Mouse (Mus musculus): Measurements from ENCODE around the gene Pknox2. TPM values are rescaled to one million over a fixed set of nuclear protein-coding genes. Genes with fewer than 3 reads are reported as not detected.

Pknox2 gene
- polyA plus RNA-seq, 2 experiments: 7.3 to 14.5 TPM

DNA sequence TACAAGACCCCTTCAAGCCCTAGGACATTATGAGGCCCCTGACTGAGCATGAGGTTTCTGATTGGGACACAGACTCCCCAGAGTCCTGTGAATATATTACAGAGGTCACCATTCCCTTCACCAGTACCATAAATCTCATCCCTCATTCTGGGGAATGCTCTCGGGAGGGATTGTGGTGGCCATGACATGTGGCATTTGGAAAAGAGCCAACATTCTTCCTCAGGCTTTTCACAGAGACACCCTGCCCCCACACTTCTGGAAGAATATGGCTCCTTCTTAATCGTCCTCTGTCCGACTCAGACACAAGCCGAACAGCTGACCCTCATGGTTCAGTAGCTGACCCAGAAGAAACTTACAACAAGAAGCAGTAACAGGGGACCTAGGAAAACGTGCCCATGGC lies 139.1 kb downstream of the Pknox2 start:
- H3K4me3 ChIP-seq (replicated peaks; ENCODE audit: low read length): no peak overlapping the region
- no peaks in the 10 kb centered on the region for H3K9me3 ChIP-seq (ENCODE audit: control insufficient read depth, low read length)
- H3K27me3 ChIP-seq (ENCODE audit: control insufficient read depth, insufficient read depth, low read length): 0 out of 2 replicates have a peak, but pooled peaks cover 3% of the 10 kb centered on the region
- H3K9ac ChIP-seq (ENCODE audit: low read depth, low read length, severe bottlenecking): no peak overlapping the region
- no peak overlapping the region for H3K27ac ChIP-seq (replicated peaks; ENCODE audit: low read depth, low read length)
- peaks cover 19% of the 10 kb centered on the region for H3K4me1 ChIP-seq (ENCODE audit: control insufficient read depth, insufficient read depth, low read length)
- TF ChIP-seq POLR2A (IDR thresholded peaks at IDR 0.05; ENCODE audit: borderline replicate concordance, extremely low read depth, insufficient read depth, insufficient read length): no peak
- ATAC-seq (ENCODE audit: low FRiP score, low read depth) (peak; percentile 35; the same call in 1 of the 2 replicates), DNase-seq (ENCODE audit: low spot score) (peak; percentile 65)
- whole genome bisulfite sequencing: 51% methylated on average over 5 of the region's 5 CpGs
- H3K36me3 ChIP-seq (ENCODE audit: control insufficient read depth, insufficient read depth, low read length): no peaks in the 10 kb centered on the region
- H3K4me2 ChIP-seq (replicated peaks; ENCODE audit: low read depth, low read length, severe bottlenecking): no peak overlapping the region

DNA sequence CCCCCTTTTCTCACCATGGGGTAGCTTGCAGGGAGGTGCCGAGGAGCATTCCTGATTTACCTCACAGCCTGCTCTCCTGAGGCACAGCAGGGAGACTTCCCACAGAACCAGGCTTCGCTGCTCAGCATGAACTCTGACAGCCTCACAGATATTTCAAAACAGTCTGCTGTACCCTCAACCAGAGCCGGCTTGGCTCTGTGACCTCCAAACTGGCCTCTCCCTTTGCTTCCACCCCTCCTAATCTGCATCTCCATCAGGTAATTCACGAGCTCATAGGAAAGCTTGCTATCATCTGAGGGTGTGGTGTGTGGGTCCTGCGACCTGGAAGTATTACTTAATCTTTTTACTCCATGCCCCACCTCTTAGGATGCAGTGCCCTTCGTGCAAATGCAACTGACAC lies 142.5 kb downstream of the Pknox2 start:
- WGBS: 35% methylated on average over 6 of the region's 6 CpGs
- Histone ChIP-seq H3K4me3 (replicated peaks; ENCODE audit: low read length) (no peak overlapping the region), H3K9me3 (ENCODE audit: control insufficient read depth, low read length) (no peaks in the 10 kb centered on the region), H3K27me3 (ENCODE audit: control insufficient read depth, insufficient read depth, low read length) (no peaks in the 10 kb centered on the region), H3K9ac (ENCODE audit: low read depth, low read length, severe bottlenecking) (no peak overlapping the region), H3K4me2 (replicated peaks; ENCODE audit: low read depth, low read length, severe bottlenecking) (no peak overlapping the region), H3K36me3 (ENCODE audit: control insufficient read depth, insufficient read depth, low read length) (no peaks in the 10 kb centered on the region), H3K4me1 (ENCODE audit: control insufficient read depth, insufficient read depth, low read length) (peaks cover 12% of the 10 kb centered on the region; the same call in 1 of the 2 replicates), H3K27ac (replicated peaks; ENCODE audit: low read depth, low read length) (no peak overlapping the region)
- ATAC-seq (ENCODE audit: low FRiP score, low read depth): no peak
- TF ChIP-seq POLR2A (IDR thresholded peaks at IDR 0.05; ENCODE audit: borderline replicate concordance, extremely low read depth, insufficient read depth, insufficient read length): no peak
- DNase-seq (ENCODE audit: low spot score): no peak

DNA sequence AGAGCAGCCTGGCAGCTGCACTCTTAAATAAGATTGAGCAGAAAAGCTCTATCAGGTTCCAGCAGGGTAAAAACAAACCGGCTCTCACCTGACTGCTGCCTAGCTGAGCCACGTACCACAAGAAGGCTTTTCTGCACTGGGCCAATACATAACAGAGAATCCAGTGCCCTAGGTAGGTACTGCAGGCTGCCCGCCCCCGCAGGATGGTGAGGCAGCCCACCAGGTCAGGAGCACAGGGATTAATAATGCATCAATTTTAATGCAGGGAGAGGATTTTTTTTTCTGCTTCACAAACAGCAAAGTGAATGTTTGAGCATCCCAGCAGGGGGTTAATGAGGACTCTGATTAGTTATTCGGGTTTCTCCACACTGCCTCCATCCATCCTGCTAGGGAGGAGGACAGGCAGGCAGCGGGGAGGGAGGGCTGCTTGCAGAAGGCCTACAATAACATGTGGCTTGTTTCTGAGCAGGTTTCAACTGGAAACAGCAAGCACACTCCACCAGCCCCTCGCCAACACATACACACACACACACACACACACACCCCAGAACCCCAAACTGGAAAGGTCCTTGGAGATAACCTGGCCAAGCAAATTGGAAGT lies 145.2 kb downstream of the Pknox2 start:
- Histone ChIP-seq H3K9ac (ENCODE audit: low read depth, low read length, severe bottlenecking) (no peak overlapping the region), H3K9me3 (ENCODE audit: control insufficient read depth, low read length) (no peaks in the 10 kb centered on the region), H3K4me2 (replicated peaks; ENCODE audit: low read depth, low read length, severe bottlenecking) (no peak overlapping the region), H3K4me3 (replicated peaks; ENCODE audit: low read length) (no peak overlapping the region), H3K27ac (replicated peaks; ENCODE audit: low read depth, low read length) (no peak overlapping the region), H3K27me3 (ENCODE audit: control insufficient read depth, insufficient read depth, low read length) (no peaks in the 10 kb centered on the region), H3K4me1 (ENCODE audit: control insufficient read depth, insufficient read depth, low read length) (peaks cover 8% of the 10 kb centered on the region; the same call in 1 of the 2 replicates), H3K36me3 (ENCODE audit: control insufficient read depth, insufficient read depth, low read length) (no peaks in the 10 kb centered on the region)
- DNase-seq (ENCODE audit: low spot score) (no peak), ATAC-seq (ENCODE audit: low FRiP score, low read depth) (no peak)
- 36% methylated on average over 7 of the region's 7 CpGs for WGBS
- no peak for TF ChIP-seq POLR2A (IDR thresholded peaks at IDR 0.05; ENCODE audit: borderline replicate concordance, extremely low read depth, insufficient read depth, insufficient read length)

DNA sequence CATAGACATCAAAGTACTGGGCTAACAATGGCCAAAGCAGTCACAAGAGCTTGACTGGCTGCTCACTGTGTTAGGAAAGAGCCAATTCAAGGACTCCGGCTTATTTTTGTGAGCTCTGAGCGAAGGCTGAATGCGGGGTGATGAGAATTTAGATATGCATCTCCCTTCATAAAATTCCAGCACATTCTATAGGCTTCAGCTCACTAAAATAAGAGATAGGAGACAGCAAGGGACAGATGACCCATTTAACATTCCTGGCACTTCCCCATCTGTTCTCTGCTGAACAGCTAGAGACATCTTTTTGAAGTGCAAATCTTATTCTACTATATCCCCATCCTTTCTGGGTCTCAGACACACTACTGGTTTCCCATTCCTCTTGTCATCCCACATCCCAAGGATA lies 147.8 kb downstream of the Pknox2 start:
- H3K36me3 ChIP-seq (ENCODE audit: control insufficient read depth, insufficient read depth, low read length): no peaks in the 10 kb centered on the region
- 93% methylated on average over 3 of the region's 3 CpGs for WGBS
- ATAC-seq (ENCODE audit: low FRiP score, low read depth): no peak

DNA sequence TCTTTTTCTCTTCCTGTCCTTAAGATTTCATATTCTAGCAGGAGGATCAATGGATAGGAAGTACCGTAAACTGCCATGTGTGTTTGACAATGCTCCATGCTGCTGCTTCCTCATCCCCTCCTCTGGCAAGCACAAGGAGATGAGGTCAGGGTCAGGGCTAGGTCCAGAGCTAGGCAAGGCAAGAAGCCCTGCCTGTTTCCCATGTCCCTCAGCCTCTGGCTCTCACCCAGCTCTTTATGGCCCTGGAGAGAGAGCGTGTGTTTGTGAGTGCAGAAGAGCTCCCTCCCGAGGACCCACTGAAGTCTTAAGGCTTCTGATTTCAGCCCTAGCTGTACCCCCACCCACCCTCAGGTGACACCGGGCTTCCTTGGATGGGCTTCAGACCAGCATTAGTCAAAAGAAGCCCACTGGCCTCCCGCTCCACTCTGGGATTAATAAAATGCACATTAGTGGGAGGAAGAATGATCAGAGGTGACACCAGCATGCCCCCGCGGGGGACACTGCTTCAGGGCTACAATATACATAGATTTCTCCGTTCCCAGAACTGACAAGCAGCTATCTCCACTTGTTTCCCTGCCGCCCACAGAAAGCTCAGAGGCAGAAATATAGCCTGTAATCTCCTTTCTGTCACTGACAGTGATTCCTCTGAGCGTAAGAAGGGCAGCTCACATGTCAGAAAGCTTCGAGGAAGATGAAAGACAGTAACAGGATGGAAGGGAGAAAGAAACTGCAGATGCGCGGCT lies 156.4 kb downstream of the Pknox2 start:
- H3K36me3 ChIP-seq (ENCODE audit: control insufficient read depth, insufficient read depth, low read length): no peaks in the 10 kb centered on the region
- no peak overlapping the region for H3K27ac ChIP-seq (replicated peaks; ENCODE audit: low read depth, low read length)
- no peaks in the 10 kb centered on the region for H3K9me3 ChIP-seq (ENCODE audit: control insufficient read depth, low read length)
- H3K4me2 ChIP-seq (replicated peaks; ENCODE audit: low read depth, low read length, severe bottlenecking): no peak overlapping the region
- WGBS: 46% methylated on average over 13 of the region's 13 CpGs
- no peak for TF ChIP-seq POLR2A (IDR thresholded peaks at IDR 0.05; ENCODE audit: borderline replicate concordance, extremely low read depth, insufficient read depth, insufficient read length)
- ATAC-seq (ENCODE audit: low FRiP score, low read depth) (no peak), DNase-seq (ENCODE audit: low spot score) (no peak)
- no peak overlapping the region for H3K9ac ChIP-seq (ENCODE audit: low read depth, low read length, severe bottlenecking)
- H3K4me3 ChIP-seq (replicated peaks; ENCODE audit: low read length): no peak overlapping the region
- H3K4me1 ChIP-seq (ENCODE audit: control insufficient read depth, insufficient read depth, low read length): no peaks in the 10 kb centered on the region
- H3K27me3 ChIP-seq (ENCODE audit: control insufficient read depth, insufficient read depth, low read length): 0 out of 2 replicates have a peak, but pooled peaks cover 4% of the 10 kb centered on the region

More for the DNA sequence above, 147.8 kb downstream of the Pknox2 start:
- no peak for DNase-seq (ENCODE audit: low spot score)
- no peak for TF ChIP-seq POLR2A (IDR thresholded peaks at IDR 0.05; ENCODE audit: borderline replicate concordance, extremely low read depth, insufficient read depth, insufficient read length)
- Histone ChIP-seq H3K4me2 (replicated peaks; ENCODE audit: low read depth, low read length, severe bottlenecking) (no peak overlapping the region), H3K27ac (replicated peaks; ENCODE audit: low read depth, low read length) (no peak overlapping the region), H3K4me3 (replicated peaks; ENCODE audit: low read length) (no peak overlapping the region), H3K9ac (ENCODE audit: low read depth, low read length, severe bottlenecking) (no peak overlapping the region), H3K4me1 (ENCODE audit: control insufficient read depth, insufficient read depth, low read length) (peaks cover 8% of the 10 kb centered on the region; the same call in 1 of the 2 replicates), H3K9me3 (ENCODE audit: control insufficient read depth, low read length) (no peaks in the 10 kb centered on the region), H3K27me3 (ENCODE audit: control insufficient read depth, insufficient read depth, low read length) (no peaks in the 10 kb centered on the region)

All from limb, embryonic 14.5 days (tissue).